In genomic region chr2:73456154-73456553, GRCm38 (mm10) we compare ENCODE assay signal across 29 mouse cellular contexts.
A peak's percentile ranks its signal among the peaks of the same experiment; 100 is the strongest.
DNase-seq lines count a peak whose midpoint lies in the region; ATAC-seq and TF ChIP-seq lines count a peak whose summit lies in the region.
"Had no signal": no experiment of that assay in that cellular context is flagged by ENCODE, and none has a peak within 500 bp of the region (broad histone marks: within the 10 kb centered on the region; RNA-seq: fewer than 3 reads in every experiment).

No protein-coding gene starts in this region.

- DNase-seq in gastrocnemius, adult 2 months = no peak
- DNase-seq in gastrocnemius, adult 8-10 months (ENCODE audit: low spot score in 2 of 2) = no peak
- DNase-seq in splenic B cell, adult 2 months (ENCODE audit: low read depth, low spot score) = peak; percentile 58
- no peak for DNase-seq in right cerebral cortex, postnatal 25 days
- DNase-seq in layer of hippocampus, adult 18-20 months (ENCODE audit: low spot score in 2 of 2) = no peak
- DNase-seq: adrenal gland, adult 2 months; adrenal gland, postnatal 36 days; cerebellum, adult 11 months; cerebellum, adult 9-11 months; forebrain, postnatal 0 days; gastrocnemius, postnatal 14 days; kidney, adult 9 months; kidney, postnatal 10 days; lung, adult 18-20 months; lung, postnatal 4 days; thymus, adult 18-20 months; thymus, postnatal 25 days had no signal

- peak overlapping the region; percentile 46 for H3K27ac ChIP-seq in gastrocnemius, adult 2 months
- peak overlapping the region; percentile 34; the same call in 1 of the 2 replicates for H3K27ac ChIP-seq in bone marrow, adult 2 months (ENCODE audit: control insufficient read depth, insufficient read depth, low read depth, low read length, poor library complexity)
- H3K27ac ChIP-seq: heart, embryonic 10.5 days; heart, embryonic 15.5 days; hindbrain, embryonic 12.5 days; midbrain, embryonic 10.5 days; stomach, postnatal 0 days had no signal

- H3K36me3 ChIP-seq in megakaryocyte, embryonic 14.5 days (replicated peaks; ENCODE audit: low read length) = peaks cover 73% of the 10 kb centered on the region
- no peaks in the 10 kb centered on the region; the same call in 1 of the 2 replicates for H3K36me3 ChIP-seq in splenic B cell, adult 2 months (ENCODE audit: control insufficient read depth, insufficient read depth, low read length, poor library complexity, severe bottlenecking)
- H3K36me3 ChIP-seq: heart, embryonic 10.5 days; heart, embryonic 15.5 days; hindbrain, embryonic 12.5 days; midbrain, embryonic 10.5 days had no signal

- H3K9me3 ChIP-seq in megakaryocyte, embryonic 14.5 days = no peaks in the 10 kb centered on the region
- H3K9me3 ChIP-seq: heart, embryonic 10.5 days; heart, embryonic 15.5 days; hindbrain, embryonic 12.5 days; midbrain, embryonic 10.5 days had no signal

- intact Hi-C loops in gastrocnemius, adult 2 months (cut with DNase I) = no loop called here

- H3K4me1 ChIP-seq in megakaryocyte, embryonic 14.5 days = peaks cover 100% of the 10 kb centered on the region
- peaks cover 12% of the 10 kb centered on the region for H3K4me1 ChIP-seq in bone marrow, adult 2 months (ENCODE audit: control insufficient read depth, insufficient read depth, low read length)

- TF ChIP-seq POLR2A in bone marrow, adult 2 months (IDR thresholded peaks at IDR 0.05; ENCODE audit: borderline replicate concordance, control insufficient read depth, low read depth, low read length) = no peak

- ATAC-seq in megakaryocyte, adult 5-6 weeks (ENCODE audit: poor library complexity, severe bottlenecking) = no peak
- ATAC-seq: forebrain, postnatal 0 days; intestine, postnatal 0 days; lung, postnatal 0 days; midbrain, embryonic 16.5 days had no signal

- TF ChIP-seq CTCF in gastrocnemius, adult 2 months (IDR thresholded peaks at IDR 0.05) = no peak
- no peak for TF ChIP-seq CTCF in bone marrow, adult 2 months (IDR thresholded peaks at IDR 0.05; ENCODE audit: control insufficient read depth, insufficient read depth, low read length)

- no peak overlapping the region for H3K4me3 ChIP-seq in gastrocnemius, adult 2 months
- H3K4me3 ChIP-seq in megakaryocyte, embryonic 14.5 days (replicated peaks) = peak overlapping the region; percentile 80
- H3K4me3 ChIP-seq in bone marrow, adult 2 months (replicated peaks; ENCODE audit: control insufficient read depth, low read depth, low read length) = no peak overlapping the region
- H3K4me3 ChIP-seq: erythroblast, embryonic 14.5 days; heart, embryonic 10.5 days; heart, embryonic 15.5 days; hindbrain, embryonic 12.5 days; midbrain, embryonic 10.5 days had no signal

- 75% methylated on average over 3 of the region's 3 CpGs for WGBS in bone marrow, adult 2 months

- no peaks in the 10 kb centered on the region for H3K27me3 ChIP-seq in megakaryocyte, embryonic 14.5 days (replicated peaks)
- H3K27me3 ChIP-seq in splenic B cell, adult 2 months (ENCODE audit: control insufficient read depth, insufficient read depth, low read length, poor library complexity, severe bottlenecking) = no peaks in the 10 kb centered on the region
- H3K27me3 ChIP-seq: heart, embryonic 15.5 days; hindbrain, embryonic 12.5 days had no signal
